Mouse (Mus musculus) heart, embryonic 14.5 days (tissue): Measurements from ENCODE around the gene Eipr1. TPM values are rescaled to one million over a fixed set of nuclear protein-coding genes. Genes with fewer than 3 reads are reported as not detected.
"Not testable (repeated sequence)": the region's sequence is repeated elsewhere in the genome, so short reads cannot be mapped to it uniquely, and the experiment has no call there.

Experiments
- ATAC-seq: fragments of 200-750 bp; cut with Nextera tagmentation; 2 replicates; pipeline ENCODE4 v1.8.0; 2017; ENCODE audit warnings: low read depth, moderate TSS enrichment; ENCODE audit not compliant: insufficient number of reproducible peaks, insufficient read depth, low FRiP score
- H3K27ac ChIP-seq, 2 experiments: fragments of 200-500 bp in 1 of 2; fragments of 300-500 bp in 1 of 2; sonication (generic) in 1 of 2; replicated peaks in 1 of 2; 2 replicates each; pipeline ENCODE4 v1.5.1; 2012 to 2014; ENCODE audit warnings: low read depth in 2 of 2, low read length in 2 of 2, control low read depth in 1 of 2, mild to moderate bottlenecking in 1 of 2, mixed read lengths in 1 of 2; ENCODE audit not compliant: control insufficient read depth in 1 of 2, insufficient read depth in 1 of 2
- H3K27me3 ChIP-seq: fragments of 300-500 bp; sonication (generic); 2 replicates; pipeline ENCODE4 v1.6.1; 2014; ENCODE audit warnings: mild to moderate bottlenecking, low read length, control low read depth; ENCODE audit not compliant: control insufficient read depth, insufficient read depth
- H3K36me3 ChIP-seq: fragments of 300-500 bp; sonication (generic); 2 replicates; pipeline ENCODE4 v1.6.1; 2014; ENCODE audit warnings: mild to moderate bottlenecking, control low read depth, low read length, mixed read lengths; ENCODE audit not compliant: control insufficient read depth, insufficient read depth
- H3K4me1 ChIP-seq, 2 experiments: fragments of 200-500 bp in 1 of 2; fragments of 300-500 bp in 1 of 2; sonication (generic) in 1 of 2; 2 replicates each; pipeline ENCODE4 v1.6.1; 2012 to 2014; ENCODE audit warnings: low read length in 2 of 2, control low read depth in 1 of 2, mixed read lengths in 1 of 2; ENCODE audit not compliant: control insufficient read depth in 2 of 2, insufficient read depth in 2 of 2
- H3K4me2 ChIP-seq: fragments of 300-500 bp; sonication (generic); 2 replicates; pipeline ENCODE4 v1.6.1; 2014; ENCODE audit warnings: mild to moderate bottlenecking, low read length
- H3K4me3 ChIP-seq, 2 experiments: fragments of 200-500 bp in 1 of 2; fragments of 300-500 bp in 1 of 2; sonication (generic) in 1 of 2; 2 replicates each; pipeline ENCODE4 v1.5.1; 2012 to 2014; ENCODE audit warnings: low read length in 2 of 2, mild to moderate bottlenecking in 2 of 2, control low read depth in 1 of 2, low read depth in 1 of 2, moderate library complexity in 1 of 2; ENCODE audit not compliant: control insufficient read depth in 1 of 2, insufficient read depth in 1 of 2
- H3K9ac ChIP-seq: fragments of 300-500 bp; sonication (generic); 2 replicates; pipeline ENCODE4 v1.6.1; 2014; ENCODE audit warnings: mild to moderate bottlenecking, low read length
- H3K9me3 ChIP-seq: fragments of 300-500 bp; sonication (generic); 2 replicates; pipeline ENCODE4 v1.6.1; 2016; ENCODE audit warnings: low read length, control low read depth; ENCODE audit not compliant: control insufficient read depth
- WGBS: fragments of 180-500 bp; shearing (Covaris S2); extraction: QIAGEN DNeasy Blood & Tissue Kit; methylation state at CpG from one replicate; pipeline ENCODE4 v1.1.7; 2014; 5-methylcytosine and 5-hydroxymethylcytosine counted together
- polyA plus RNA-seq: library from polyadenylated mRNA; unstranded; fragments of >200 nt; fragmentation: Nextera tagmentation; extraction: Ambion mirVana; gene quantifications from 2 replicates; pipeline ENCODE4 v1.2.1, GENCODE M21; 2014

The Eipr1 gene
- polyA plus RNA-seq, 1 experiment from 2014 or later: 19.8 TPM

DNA sequence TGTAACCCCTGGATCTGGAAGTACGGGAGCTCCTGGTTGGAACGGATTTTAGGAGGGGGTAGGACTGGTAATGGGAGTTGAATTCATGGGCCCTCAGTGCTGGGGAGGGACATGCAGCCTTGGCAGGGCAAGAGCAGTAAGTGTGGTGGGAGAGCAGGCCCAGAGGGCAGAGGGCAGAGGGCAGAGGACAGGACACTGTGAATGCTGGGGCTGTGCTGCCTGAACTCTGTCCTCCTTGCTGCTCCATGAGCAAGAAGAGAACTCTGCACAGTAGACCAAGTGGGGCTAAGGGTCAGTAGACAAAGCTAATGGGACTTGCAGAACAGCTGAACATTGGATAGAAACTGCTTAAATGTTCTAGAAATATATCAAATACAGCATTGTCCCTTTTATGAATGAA lies 33.5 kb upstream of the Eipr1 start:
- Histone ChIP-seq H3K36me3 (peaks cover 56% of the 10 kb centered on the region), H3K27ac (no peak overlapping the region), H3K27me3 (no peaks in the 10 kb centered on the region), H3K9me3 (no peaks in the 10 kb centered on the region), H3K4me2 (no peak overlapping the region), H3K4me3 (no peak overlapping the region), H3K9ac (no peak overlapping the region), H3K4me1 (no peaks in the 10 kb centered on the region)
- WGBS: 92% methylated on average over 2 of the region's 2 CpGs
- no peak for ATAC-seq

DNA sequence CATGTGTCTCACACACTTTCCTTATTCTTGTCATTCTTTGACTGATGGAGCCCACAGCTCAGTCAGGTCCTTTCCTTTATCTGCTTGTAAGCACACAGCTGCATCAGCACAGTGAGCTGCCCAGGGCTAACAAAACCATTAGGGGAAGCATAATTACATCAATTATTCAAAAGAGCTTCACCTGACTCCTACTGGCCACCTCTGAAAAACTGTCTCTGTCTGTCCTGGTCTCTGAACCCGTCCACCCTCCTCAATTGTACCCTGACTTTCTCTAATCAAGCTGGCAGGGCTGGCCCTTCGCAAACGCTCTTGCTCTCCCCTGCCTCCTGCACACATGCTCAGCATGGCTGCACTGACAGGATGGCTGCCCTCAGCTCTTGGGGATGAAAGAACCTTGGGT lies 27.2 kb upstream of the Eipr1 start:
- Histone ChIP-seq H3K4me2 (no peak overlapping the region), H3K4me1 (no peaks in the 10 kb centered on the region), H3K9me3 (no peaks in the 10 kb centered on the region), H3K27ac (no peak overlapping the region), H3K4me3 (no peak overlapping the region), H3K27me3 (no peaks in the 10 kb centered on the region), H3K36me3 (peaks cover 47% of the 10 kb centered on the region), H3K9ac (no peak overlapping the region)
- WGBS: 88% methylated on average over 3 of the region's 3 CpGs
- no peak for ATAC-seq

DNA sequence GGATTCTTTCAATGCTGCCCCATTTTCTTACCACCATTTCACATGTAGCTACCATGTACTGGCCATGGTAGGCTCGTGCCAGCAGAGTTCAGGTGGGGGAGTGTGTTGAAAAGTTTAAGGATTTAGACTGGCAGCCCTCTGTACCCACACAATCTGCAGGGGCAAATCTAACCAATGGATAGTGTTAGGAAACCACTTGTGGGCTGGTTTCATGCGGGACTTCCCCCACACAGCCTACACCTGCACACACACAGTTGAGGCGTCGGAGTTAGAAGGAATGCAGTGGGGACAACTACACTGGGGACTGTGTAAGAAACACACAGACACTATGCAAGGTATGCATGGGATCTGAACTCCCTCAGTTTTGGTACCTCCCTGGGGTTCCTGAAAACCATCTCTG lies 25.4 kb upstream of the Eipr1 start:
- Histone ChIP-seq H3K27ac (no peak overlapping the region), H3K9me3 (no peaks in the 10 kb centered on the region), H3K27me3 (no peaks in the 10 kb centered on the region), H3K4me2 (no peak overlapping the region), H3K4me3 (no peak overlapping the region), H3K36me3 (peaks cover 41% of the 10 kb centered on the region), H3K4me1 (no peaks in the 10 kb centered on the region), H3K9ac (no peak overlapping the region)
- 86% methylated on average over 4 of the region's 4 CpGs for WGBS
- ATAC-seq: no peak

DNA sequence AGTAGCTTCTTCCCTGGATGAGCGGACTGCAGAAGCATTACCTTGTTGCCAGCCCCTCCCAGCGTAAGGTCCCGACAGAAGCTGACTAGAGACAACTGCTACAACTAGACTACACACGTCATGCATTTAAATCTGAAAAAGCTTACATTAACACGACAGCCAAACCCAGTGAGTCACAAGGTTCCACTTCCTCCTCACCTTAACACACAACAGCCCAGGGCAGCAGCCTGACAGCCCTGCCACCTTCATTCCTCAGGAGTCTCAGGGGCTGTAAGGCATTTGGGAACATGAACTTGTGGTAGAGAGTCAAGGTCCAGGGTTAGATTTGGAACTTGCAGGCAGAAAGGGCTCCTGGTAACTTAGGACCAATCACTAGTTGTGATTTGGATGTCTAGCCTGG lies 24.5 kb upstream of the Eipr1 start:
- Histone ChIP-seq H3K9me3 (no peaks in the 10 kb centered on the region), H3K27ac (no peak overlapping the region), H3K27me3 (no peaks in the 10 kb centered on the region), H3K4me2 (no peak overlapping the region), H3K4me1 (no peaks in the 10 kb centered on the region), H3K9ac (no peak overlapping the region), H3K4me3 (no peak overlapping the region), H3K36me3 (peaks cover 42% of the 10 kb centered on the region)
- 89% methylated on average over 5 of the region's 5 CpGs for WGBS
- no peak for ATAC-seq

DNA sequence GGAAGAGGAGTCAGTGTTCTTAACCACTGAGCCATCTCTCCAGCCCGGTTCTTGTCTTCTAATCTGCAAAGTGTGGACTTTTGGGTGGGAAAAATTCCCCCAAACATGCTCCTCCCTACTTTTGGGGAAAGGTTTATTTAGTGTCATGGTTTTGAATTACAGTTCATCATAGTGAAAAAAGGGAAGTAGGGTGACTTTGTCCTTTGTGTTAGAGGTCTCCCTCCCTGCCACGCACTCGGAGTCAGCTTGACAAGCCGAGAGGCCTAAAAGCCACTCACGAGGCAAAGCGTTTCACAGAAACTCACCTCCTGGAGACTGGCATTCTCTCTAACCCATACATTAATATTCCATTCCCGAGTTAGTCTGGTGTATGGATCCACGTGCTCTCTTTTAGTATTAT lies 19.0 kb upstream of the Eipr1 start:
- H3K4me2 ChIP-seq: no peak overlapping the region
- no peaks in the 10 kb centered on the region for H3K9me3 ChIP-seq
- H3K27me3 ChIP-seq: no peaks in the 10 kb centered on the region
- no peak for ATAC-seq
- H3K36me3 ChIP-seq: peaks cover 66% of the 10 kb centered on the region
- H3K4me3 ChIP-seq: no peak overlapping the region
- H3K9ac ChIP-seq: no peak overlapping the region
- WGBS: 93% methylated on average over 8 of the region's 8 CpGs
- H3K27ac ChIP-seq: no peak overlapping the region
- H3K4me1 ChIP-seq: no peaks in the 10 kb centered on the region

DNA sequence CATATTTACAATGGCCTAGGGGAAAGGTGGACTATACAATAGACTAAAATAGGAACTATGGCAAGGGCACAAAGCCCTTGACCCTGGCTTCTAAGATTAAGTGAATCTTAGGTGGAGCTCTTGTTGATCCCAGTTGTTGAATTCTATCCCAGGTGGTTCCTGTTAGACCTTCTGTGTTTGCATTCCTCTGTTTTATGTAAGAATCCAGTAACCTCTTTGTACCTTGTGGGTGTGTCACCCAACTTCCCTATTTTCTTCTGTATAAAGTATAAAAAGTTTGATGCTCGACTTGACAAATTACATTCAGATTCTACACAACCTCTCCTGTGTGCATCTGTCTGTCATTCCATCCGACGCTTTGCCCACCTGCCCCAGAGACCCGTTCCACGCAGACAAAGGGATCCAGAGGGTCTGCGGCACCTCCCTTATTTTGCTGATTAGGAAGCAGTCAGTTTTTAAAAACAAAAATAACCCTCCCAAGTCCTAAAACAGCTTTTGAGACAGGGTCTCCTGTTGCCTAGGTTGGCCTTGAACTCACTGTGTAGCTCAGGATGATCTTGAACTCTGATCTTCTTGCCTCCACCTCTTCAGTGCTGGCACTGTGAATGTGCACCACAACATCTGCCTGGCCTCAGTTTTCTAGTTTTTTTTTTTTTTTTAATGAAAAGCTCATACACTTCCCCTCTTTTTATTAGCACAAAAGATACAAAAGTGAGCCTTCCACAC lies 17.9 kb upstream of the Eipr1 start:
- peaks cover 72% of the 10 kb centered on the region for H3K36me3 ChIP-seq
- not testable (repeated sequence) for H3K27ac ChIP-seq, H3K4me2 ChIP-seq, H3K27me3 ChIP-seq, ATAC-seq, H3K9me3 ChIP-seq, H3K4me3 ChIP-seq, H3K4me1 ChIP-seq, H3K9ac ChIP-seq
- 95% methylated on average over 6 of the region's 6 CpGs for WGBS

DNA sequence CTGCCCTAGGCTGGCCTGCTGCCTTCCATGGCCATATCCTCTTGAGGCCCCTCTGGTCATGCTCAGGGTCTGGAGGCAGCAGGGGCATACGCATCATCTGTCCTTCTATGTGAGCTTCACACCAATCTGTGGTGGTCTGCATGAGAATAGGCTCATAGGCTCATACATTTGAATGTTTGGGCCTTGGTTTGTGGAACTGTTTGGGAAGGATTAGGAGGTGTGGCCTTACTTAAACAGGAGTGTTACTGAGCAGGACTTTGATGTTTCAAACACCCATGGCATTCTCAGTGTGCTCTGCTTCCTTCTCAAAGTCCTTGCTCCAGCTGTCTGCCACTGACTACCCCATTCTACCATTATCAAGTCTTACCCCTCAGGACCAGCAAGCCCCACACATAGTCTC lies 17.3 kb upstream of the Eipr1 start:
- Histone ChIP-seq H3K4me1 (no peaks in the 10 kb centered on the region), H3K36me3 (peaks cover 72% of the 10 kb centered on the region), H3K27me3 (no peaks in the 10 kb centered on the region), H3K4me3 (no peak overlapping the region), H3K4me2 (no peak overlapping the region), H3K9me3 (no peaks in the 10 kb centered on the region), H3K27ac (no peak overlapping the region), H3K9ac (no peak overlapping the region)
- 92% methylated on average over 1 of the region's 1 CpGs for WGBS
- ATAC-seq: no peak

DNA sequence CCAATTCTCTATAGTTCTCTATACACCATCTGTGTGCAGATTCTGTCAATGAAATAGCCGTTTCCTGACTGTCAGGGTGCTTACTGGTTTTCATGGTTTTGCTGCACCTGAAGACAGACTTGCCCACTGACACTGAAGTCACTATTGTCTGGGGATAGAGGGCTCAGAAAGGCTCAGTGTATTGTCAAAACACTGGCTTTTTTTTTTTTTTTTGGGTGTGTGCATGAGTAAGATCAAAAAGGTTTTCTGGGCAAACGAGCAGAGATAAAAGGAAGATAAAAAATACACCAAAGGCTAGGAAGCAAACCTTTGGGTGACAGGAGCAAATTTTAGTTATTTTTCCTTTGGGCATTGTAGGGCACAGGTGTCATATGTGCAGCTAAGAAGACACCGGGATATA lies 16.3 kb upstream of the Eipr1 start:
- peaks cover 68% of the 10 kb centered on the region for H3K36me3 ChIP-seq

More for the DNA sequence above, 16.3 kb upstream of the Eipr1 start:
- WGBS: 90% methylated on average over 3 of the region's 3 CpGs
- Histone ChIP-seq H3K27ac (no peak overlapping the region), H3K4me3 (no peak overlapping the region), H3K4me1 (no peaks in the 10 kb centered on the region), H3K4me2 (no peak overlapping the region), H3K9ac (no peak overlapping the region), H3K27me3 (no peaks in the 10 kb centered on the region), H3K9me3 (no peaks in the 10 kb centered on the region)
- no peak for ATAC-seq
